Mouse (Mus musculus) intestine, postnatal 0 days (tissue): ENCODE measurements around the gene Stum. TPM values are rescaled to one million over a fixed set of nuclear protein-coding genes. Genes with fewer than 3 reads are reported as not detected.
A peak's percentile ranks its signal among the peaks of the same experiment; 100 is the strongest.

ENCODE experiments used
- ATAC-seq: fragments of 200-750 bp; cut with Nextera tagmentation; 2 replicates; pipeline ENCODE4 v1.8.0; 2017; ENCODE audit warnings: mild to moderate bottlenecking, moderate TSS enrichment, moderate library complexity
- H3K27ac ChIP-seq: fragments of 300-500 bp; sonication (generic); 2 replicates; pipeline ENCODE4 v1.5.1; 2014; ENCODE audit warnings: mild to moderate bottlenecking, low read depth, low read length, moderate library complexity
- H3K27me3 ChIP-seq: fragments of 300-500 bp; sonication (generic); replicated peaks from 2 replicates; pipeline ENCODE4 v1.6.1; 2014; ENCODE audit warnings: low read length, mixed read lengths; ENCODE audit not compliant: control insufficient read depth, insufficient read depth
- H3K36me3 ChIP-seq: fragments of 300-500 bp; sonication (generic); 2 replicates; pipeline ENCODE4 v1.6.1; 2014; ENCODE audit warnings: mild to moderate bottlenecking, moderate library complexity; ENCODE audit not compliant: control insufficient read depth, insufficient read depth
- H3K4me1 ChIP-seq: fragments of 300-500 bp; sonication (generic); replicated peaks from 2 replicates; pipeline ENCODE4 v1.6.1; 2014; ENCODE audit warnings: antibody characterized with exemption, low read length, mixed read lengths; ENCODE audit not compliant: control insufficient read depth, insufficient read depth
- H3K4me2 ChIP-seq: fragments of 300-500 bp; sonication (generic); replicated peaks from 2 replicates; pipeline ENCODE4 v1.6.1; 2014; ENCODE audit warnings: low read depth, mild to moderate bottlenecking, moderate library complexity
- H3K4me3 ChIP-seq: fragments of 300-500 bp; sonication (generic); 2 replicates; pipeline ENCODE4 v1.5.1; 2014; ENCODE audit warnings: low read depth, low read length
- H3K9ac ChIP-seq: fragments of 300-500 bp; sonication (generic); 2 replicates; pipeline ENCODE4 v1.6.1; 2014; ENCODE audit warnings: mild to moderate bottlenecking, low read depth, low read length
- H3K9me3 ChIP-seq: fragments of 300-500 bp; sonication (generic); 2 replicates; pipeline ENCODE4 v1.6.1; 2016; ENCODE audit warnings: mixed run types; ENCODE audit not compliant: control insufficient read depth
- CTCF ChIP-seq: sonication (generic); IDR thresholded peaks from 2 replicates; pipeline ENCODE4 v1.5.1; 2016; ENCODE audit warnings: low read depth, mild to moderate bottlenecking, control low read depth, antibody characterized with exemption, moderate library complexity
- WGBS: fragments of 180-500 bp; shearing (Covaris S2); extraction: QIAGEN DNeasy Blood & Tissue Kit; methylation state at CpG from one replicate; pipeline ENCODE4 v1.1.7; 2014; 5-methylcytosine and 5-hydroxymethylcytosine counted together
- polyA plus RNA-seq: library from polyadenylated mRNA; unstranded; fragments of >200 nt; fragmentation: Nextera tagmentation; extraction: Ambion mirVana; gene quantifications from 2 replicates; pipeline ENCODE4 v1.2.1, GENCODE M21; 2015

Stum gene
- polyA plus RNA-seq, 1 experiment from 2014 or later: 2.6 TPM

GRCm38 (mm10) chr1:180387750-180388480 is 95.4 kb downstream of the Stum start:
- peak overlapping the region; percentile 18; the same call in 1 of the 2 replicates for H3K4me3 ChIP-seq
- H3K9ac ChIP-seq: no peak overlapping the region
- H3K27ac ChIP-seq: peak overlapping the region; percentile 84; the same call in 1 of the 2 replicates
- H3K4me2 ChIP-seq: peak overlapping the region; percentile 65
- ATAC-seq: no peak
- H3K9me3 ChIP-seq: no peaks in the 10 kb centered on the region
- WGBS: 17% methylated on average over 11 of the region's 11 CpGs
- peaks cover 18% of the 10 kb centered on the region; the same call in 1 of the 2 replicates for H3K4me1 ChIP-seq
- no peaks in the 10 kb centered on the region for H3K36me3 ChIP-seq
- H3K27me3 ChIP-seq: no peaks in the 10 kb centered on the region
- no peak for TF ChIP-seq CTCF

GRCm38 (mm10) chr1:180386951-180387749 is 96.2 kb downstream of the Stum start:
- Histone ChIP-seq H3K4me2 (peak overlapping the region; percentile 65), H3K4me1 (peaks cover 18% of the 10 kb centered on the region; the same call in 1 of the 2 replicates), H3K9ac (peak overlapping the region; percentile 56), H3K4me3 (peak overlapping the region; percentile 37), H3K36me3 (no peaks in the 10 kb centered on the region), H3K27me3 (no peaks in the 10 kb centered on the region), H3K9me3 (no peaks in the 10 kb centered on the region), H3K27ac (peak overlapping the region; percentile 84)
- peak; percentile 93 for TF ChIP-seq CTCF
- 2% methylated on average over 27 of the region's 27 CpGs for WGBS
- ATAC-seq: peak; percentile 93

GRCm38 (mm10) chr1:180385308-180385707 is 98.0 kb downstream of the Stum start:
- Histone ChIP-seq H3K27ac (no peak overlapping the region), H3K4me2 (no peak overlapping the region)
- 73% methylated on average over 6 of the region's 6 CpGs for WGBS

GRCm38 (mm10) chr1:180384486-180384885 is 98.8 kb downstream of the Stum start:
- WGBS: 33% methylated on average over 10 of the region's 10 CpGs
- no peak for ATAC-seq
- no peak overlapping the region for H3K27ac ChIP-seq
- H3K9me3 ChIP-seq: no peaks in the 10 kb centered on the region
- H3K4me2 ChIP-seq: peak overlapping the region; percentile 49
- H3K4me1 ChIP-seq: peaks cover 14% of the 10 kb centered on the region; the same call in 1 of the 2 replicates
- no peak overlapping the region for H3K9ac ChIP-seq
- H3K36me3 ChIP-seq: no peaks in the 10 kb centered on the region
- H3K27me3 ChIP-seq: no peaks in the 10 kb centered on the region
- TF ChIP-seq CTCF: no peak
- no peak overlapping the region for H3K4me3 ChIP-seq

More at GRCm38 (mm10) chr1:180385308-180385707, 98.0 kb downstream of the Stum start:
- H3K27me3 ChIP-seq: no peaks in the 10 kb centered on the region
- no peak overlapping the region for H3K9ac ChIP-seq
- H3K9me3 ChIP-seq: no peaks in the 10 kb centered on the region
- TF ChIP-seq CTCF: no peak
- H3K4me3 ChIP-seq: no peak overlapping the region
- no peak for ATAC-seq
- H3K4me1 ChIP-seq: peaks cover 15% of the 10 kb centered on the region; the same call in 1 of the 2 replicates
- H3K36me3 ChIP-seq: no peaks in the 10 kb centered on the region

- Histone ChIP-seq H3K4me3 (no peak overlapping the region), H3K27ac (no peak overlapping the region), H3K36me3 (no peaks in the 10 kb centered on the region), H3K4me1 (peaks cover 14% of the 10 kb centered on the region; the same call in 1 of the 2 replicates), H3K9me3 (no peaks in the 10 kb centered on the region), H3K9ac (no peak overlapping the region), H3K27me3 (no peaks in the 10 kb centered on the region), H3K4me2 (no peak overlapping the region)
- no peak for TF ChIP-seq CTCF
- WGBS: 96% methylated on average over 8 of the region's 8 CpGs
- no peak for ATAC-seq
These were observed 99.4 kb downstream of the Stum start for GRCm38 (mm10) chr1:180383884-180384283.

Other genes starting within 250 kb of the Stum start
- 12.3 and 14.8 TPM in 2 replicates for gene Psen2, start 220.1 kb downstream of the Stum start, polyA plus RNA-seq
- 2.3 and 3.4 TPM in 2 replicates for gene Itpkb, start 153.0 kb downstream of the Stum start, polyA plus RNA-seq
- gene Parp1, start 85.4 kb upstream of the Stum start, polyA plus RNA-seq: 20.4 and 22.6 TPM in 2 replicates
- gene Lin9, start 157.6 kb upstream of the Stum start, polyA plus RNA-seq: 4.3 and 4.5 TPM in 2 replicates
- not detected in 2 replicates for gene Mixl1, start 213.5 kb upstream of the Stum start, polyA plus RNA-seq
- gene Acbd3, start 242.5 kb upstream of the Stum start, polyA plus RNA-seq: 16.9 and 18.4 TPM in 2 replicates